Mouse (Mus musculus) CD4-positive helper T cell, adult 2 months (primary cell): Measurements from ENCODE around the gene Mtfr1l.

Source experiments
- DNase-seq: peaks from one replicate; pipeline ENCODE4 v3.0.0-alpha.2; 2012; ENCODE audit warnings: low read depth, missing footprints, low spot score

The Mtfr1l gene

GRCm38 (mm10) chr4:134557626-134558249 is 22.6 kb upstream of the Mtfr1l start:
- DNase-seq: no peak

- DNase-seq: peak; percentile 44
These were observed 20.9 kb upstream of the Mtfr1l start for GRCm38 (mm10) chr4:134555956-134556580.

GRCm38 (mm10) chr4:134553631-134554030 is 18.4 kb upstream of the Mtfr1l start:
- no peak for DNase-seq

- DNase-seq: no peak
These were observed 16.5 kb upstream of the Mtfr1l start, which contains the start of gene Selenon for GRCm38 (mm10) chr4:134551494-134552316. Selenon (minus strand) TSS chr4:134552166.

- DNase-seq: no peak
These were observed 14.7 kb upstream of the Mtfr1l start for GRCm38 (mm10) chr4:134549899-134550298.

GRCm38 (mm10) chr4:134548169-134548938 is 13.2 kb upstream of the Mtfr1l start:
- peak; percentile 26 for DNase-seq

- peak; percentile 33 for DNase-seq
These were observed 11.9 kb upstream of the Mtfr1l start for GRCm38 (mm10) chr4:134546814-134547705.

- DNase-seq: peak; percentile 87
These were observed 8.1 kb upstream of the Mtfr1l start for GRCm38 (mm10) chr4:134543261-134543660.

GRCm38 (mm10) chr4:134542726-134543125 is 7.5 kb upstream of the Mtfr1l start:
- DNase-seq: no peak

- no peak for DNase-seq
These were observed 3.9 kb upstream of the Mtfr1l start for GRCm38 (mm10) chr4:134538997-134539580.

- no peak for DNase-seq
These were observed 582 bp upstream of the Mtfr1l start for GRCm38 (mm10) chr4:134535787-134536151.

GRCm38 (mm10) chr4:134534124-134534886 is 882 bp downstream of the Mtfr1l start:
- peak; percentile 85 for DNase-seq

GRCm38 (mm10) chr4:134533421-134533820 is 1.8 kb downstream of the Mtfr1l start:
- no peak for DNase-seq

- no peak for DNase-seq
These were observed 2.3 kb downstream of the Mtfr1l start for GRCm38 (mm10) chr4:134532928-134533327.

GRCm38 (mm10) chr4:134526220-134526619 is 9.0 kb downstream of the Mtfr1l start:
- DNase-seq: no peak

- no peak for DNase-seq
These were observed 9.4 kb downstream of the Mtfr1l start for GRCm38 (mm10) chr4:134525806-134526205.

- DNase-seq: no peak
These were observed 11.7 kb downstream of the Mtfr1l start for GRCm38 (mm10) chr4:134523447-134523846.

GRCm38 (mm10) chr4:134519281-134519680 is 15.9 kb downstream of the Mtfr1l start:
- DNase-seq: no peak

- no peak for DNase-seq
These were observed 16.6 kb downstream of the Mtfr1l start for GRCm38 (mm10) chr4:134518541-134518940.

- no peak for DNase-seq
These were observed 17.5 kb downstream of the Mtfr1l start for GRCm38 (mm10) chr4:134517719-134518118.
